Mouse (Mus musculus) gastrocnemius, adult 18-20 months (tissue): ENCODE results near the gene Phldb2. TPM values are rescaled to one million over a fixed set of nuclear protein-coding genes. Genes with fewer than 3 reads are reported as not detected.

Source experiments
- DNase-seq: peaks from one replicate; pipeline ENCODE4 v3.0.0; 2021; ENCODE audit warnings: low spot score
- total RNA-seq, 2 experiments: library from RNA; stranded (reverse); gene quantifications; 2 replicates each; pipeline ENCODE4 v1.2.3; 2021

Gene Phldb2
- total RNA-seq, 2 experiments from 2014 or later: 4.8 to 9.2 TPM

DNA sequence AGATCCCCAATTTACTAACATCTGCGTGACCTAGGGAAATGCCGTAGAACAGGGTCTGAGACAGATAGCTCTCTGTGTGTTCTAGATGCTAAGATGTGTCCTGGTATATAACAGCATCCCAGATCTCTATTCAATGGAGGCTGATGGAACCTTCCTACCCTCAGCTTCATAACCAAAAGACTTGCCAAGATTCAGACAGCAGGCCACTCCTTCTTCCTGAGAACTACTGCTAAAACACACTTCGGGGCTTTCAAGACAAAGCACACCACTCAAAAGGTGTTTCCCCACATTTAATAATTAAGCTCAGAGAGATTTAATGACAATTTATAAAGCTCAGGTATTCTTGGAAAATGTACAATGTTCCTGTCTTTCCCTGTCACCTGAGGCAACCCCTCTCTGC lies 111.6 kb downstream of the Phldb2 start:
- DNase-seq: no peak

DNA sequence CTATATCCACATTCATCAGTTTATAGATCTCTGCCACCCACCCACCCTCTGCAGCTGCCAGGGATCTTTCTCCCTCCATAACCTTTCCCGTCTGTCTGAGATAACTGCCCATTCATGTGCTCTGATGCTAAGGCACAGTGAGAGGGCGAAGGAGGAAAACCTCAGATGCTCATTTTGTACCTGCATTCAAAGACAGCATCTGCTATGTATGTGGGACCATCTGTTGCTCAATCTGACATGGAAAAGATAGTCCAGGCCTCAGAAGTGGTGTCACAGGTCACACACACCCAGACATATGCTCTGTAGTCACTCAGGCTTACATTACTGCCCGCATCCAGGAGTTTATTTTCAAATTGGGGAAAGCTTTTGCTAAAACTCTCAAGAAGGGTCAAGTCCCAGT lies 112.4 kb downstream of the Phldb2 start:
- no peak for DNase-seq

DNA sequence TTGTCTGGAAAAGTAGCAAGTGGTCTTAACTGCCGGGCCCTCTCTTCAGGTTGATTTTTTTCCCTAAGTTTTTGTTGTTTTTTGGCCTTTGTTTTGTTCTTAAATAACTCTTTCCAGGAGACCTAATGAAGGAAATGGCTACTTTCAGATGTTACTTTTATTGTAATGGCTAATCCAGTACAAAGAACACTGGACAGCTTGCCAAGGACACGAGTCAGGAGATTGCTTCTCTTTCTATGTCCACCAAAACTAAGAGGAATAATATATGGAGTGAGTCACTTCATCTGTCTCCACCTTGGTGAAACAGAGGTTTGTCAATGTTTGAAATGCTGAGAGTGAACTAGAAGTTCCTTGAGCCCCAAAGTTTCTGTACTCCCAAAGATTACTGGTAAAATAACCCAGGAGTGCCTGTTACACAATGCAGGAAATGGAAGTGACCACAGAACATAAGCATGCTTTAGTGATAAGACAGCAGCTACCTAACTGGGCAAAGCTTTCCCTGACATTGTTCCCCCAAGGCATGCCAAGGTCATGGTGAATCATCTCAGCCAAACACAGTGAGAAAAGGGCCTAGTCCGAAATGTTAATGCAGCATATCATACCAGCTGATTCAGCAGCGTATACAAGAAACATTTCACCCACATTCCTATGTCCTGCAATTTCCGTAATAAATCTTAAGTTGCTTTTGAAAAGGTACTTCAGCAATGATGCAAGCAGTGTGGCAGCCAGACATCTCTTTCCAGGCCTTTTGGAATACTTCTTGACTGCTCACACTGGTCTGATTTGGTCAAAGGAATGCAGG lies 115.7 kb downstream of the Phldb2 start:
- DNase-seq: no peak

DNA sequence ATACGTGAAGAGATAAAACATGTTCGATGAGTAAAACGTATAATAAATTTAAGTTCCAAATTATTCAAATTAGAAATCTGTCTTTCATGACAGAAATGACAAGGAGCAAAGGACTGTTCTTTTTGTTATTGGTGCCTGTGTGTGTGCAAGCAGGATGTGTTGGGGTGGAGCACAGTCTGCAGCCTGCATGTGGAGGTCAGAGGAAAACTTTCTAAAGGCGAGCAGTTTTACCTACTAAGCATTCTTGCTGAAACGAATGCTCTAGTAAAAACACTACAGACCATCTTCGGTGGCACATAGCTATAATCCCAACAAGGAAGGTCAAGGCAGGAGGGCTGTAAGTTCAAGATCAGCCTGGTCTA lies 120.7 kb downstream of the Phldb2 start:
- DNase-seq: no peak

DNA sequence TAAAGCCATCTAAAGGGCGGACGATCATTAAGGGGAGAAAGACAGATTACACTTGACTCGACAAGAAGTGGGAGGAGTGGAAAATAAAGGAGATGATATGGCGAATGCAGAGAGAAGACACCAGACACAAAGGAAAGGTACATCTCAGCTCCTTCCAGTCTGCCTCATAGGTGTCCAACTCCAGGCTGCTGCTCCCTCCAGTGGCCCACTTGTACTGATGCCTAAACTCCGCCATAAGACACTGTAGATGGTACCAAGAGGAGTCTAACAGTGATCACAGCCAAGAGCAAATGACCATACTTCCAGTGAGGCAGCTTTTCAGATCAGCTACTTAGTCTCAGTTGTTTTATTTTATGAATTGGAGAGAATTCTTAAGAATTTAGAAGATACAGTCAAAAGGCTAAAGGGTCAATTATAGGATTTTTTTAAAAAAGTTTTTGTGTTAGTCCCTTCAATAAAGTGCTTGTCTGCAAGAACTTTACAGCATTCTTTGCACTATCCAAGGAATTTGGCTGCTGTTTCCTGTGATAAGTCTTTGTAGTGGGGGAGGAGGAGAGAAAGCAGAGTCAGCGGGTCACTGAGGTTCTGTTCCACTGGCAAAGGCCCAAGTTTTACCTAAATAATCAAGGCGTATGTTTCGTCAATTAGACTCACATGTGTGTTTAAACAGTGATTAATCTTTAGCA lies 121.2 kb downstream of the Phldb2 start:
- DNase-seq: no peak

DNA sequence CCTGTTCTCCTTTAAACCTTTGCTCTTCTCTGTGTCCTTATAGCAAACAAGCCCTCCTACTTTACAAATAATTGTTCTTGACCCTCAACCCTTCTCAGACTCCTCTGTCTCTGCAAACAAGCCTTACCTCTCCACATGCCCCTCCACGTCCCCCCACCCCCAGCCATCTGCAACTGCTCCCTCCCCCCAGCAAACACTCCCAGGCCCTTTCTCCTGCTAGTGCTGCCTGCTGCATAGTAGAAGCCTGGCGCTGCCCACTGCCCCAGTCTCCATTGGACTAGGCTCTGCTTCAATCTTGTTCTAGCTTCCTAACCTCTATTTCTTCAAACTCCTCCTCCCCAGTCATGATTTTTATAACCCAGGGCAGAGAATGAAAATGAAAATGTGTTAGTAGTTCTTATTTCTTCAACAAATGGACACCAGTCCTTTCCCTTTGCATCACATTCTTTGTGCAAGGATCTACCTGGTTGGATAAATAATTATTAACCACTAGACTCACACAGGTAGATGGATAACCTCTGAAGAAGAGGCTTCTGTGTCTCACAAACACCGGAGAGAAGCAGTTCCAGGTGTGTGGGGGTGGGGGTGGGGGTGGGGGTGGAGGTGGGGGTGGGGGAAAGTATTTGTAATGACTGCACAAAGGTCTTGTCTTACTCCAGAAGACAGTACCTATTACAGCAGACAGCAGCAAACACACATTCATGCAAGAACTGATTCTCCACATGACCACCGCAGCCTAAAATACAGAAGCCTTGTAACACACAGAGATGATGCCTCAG lies 122.1 kb downstream of the Phldb2 start:
- no peak for DNase-seq

DNA sequence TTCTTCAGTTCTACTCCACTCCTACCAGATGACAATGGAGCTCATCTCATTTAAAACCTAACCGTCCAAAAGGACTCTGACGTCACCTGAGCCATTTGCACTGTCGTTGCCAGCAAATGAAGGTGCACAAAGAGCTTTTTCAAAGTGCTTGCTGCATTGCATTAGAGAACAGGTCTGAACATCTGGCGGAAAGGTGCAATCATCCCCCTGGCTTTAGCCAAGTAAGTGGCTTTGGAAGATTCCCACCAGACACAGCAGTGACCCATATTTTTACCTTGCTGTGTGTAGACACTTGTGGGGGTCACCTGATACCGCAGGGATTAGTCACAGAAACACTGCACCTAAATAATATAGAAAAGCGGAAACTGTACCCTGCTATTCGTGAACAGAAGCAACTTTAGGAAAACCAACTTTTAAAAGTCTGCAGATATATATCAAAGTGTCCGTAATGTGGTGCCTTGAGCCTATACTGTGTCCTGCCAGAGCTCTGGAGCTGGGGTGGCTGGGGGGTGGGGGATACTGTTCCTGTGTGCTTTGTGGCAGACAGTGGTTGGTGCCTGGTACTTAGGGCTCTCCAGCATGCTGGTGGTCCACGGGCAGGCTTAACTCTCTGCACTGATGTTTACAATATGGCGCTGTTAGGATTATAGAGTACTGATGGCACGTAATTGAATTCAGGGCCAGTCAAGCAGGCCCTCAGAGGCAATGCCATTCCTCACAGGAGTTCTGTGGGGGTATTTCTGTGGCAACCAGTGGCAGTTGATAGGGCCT lies 123.1 kb downstream of the Phldb2 start:
- no peak for DNase-seq

DNA sequence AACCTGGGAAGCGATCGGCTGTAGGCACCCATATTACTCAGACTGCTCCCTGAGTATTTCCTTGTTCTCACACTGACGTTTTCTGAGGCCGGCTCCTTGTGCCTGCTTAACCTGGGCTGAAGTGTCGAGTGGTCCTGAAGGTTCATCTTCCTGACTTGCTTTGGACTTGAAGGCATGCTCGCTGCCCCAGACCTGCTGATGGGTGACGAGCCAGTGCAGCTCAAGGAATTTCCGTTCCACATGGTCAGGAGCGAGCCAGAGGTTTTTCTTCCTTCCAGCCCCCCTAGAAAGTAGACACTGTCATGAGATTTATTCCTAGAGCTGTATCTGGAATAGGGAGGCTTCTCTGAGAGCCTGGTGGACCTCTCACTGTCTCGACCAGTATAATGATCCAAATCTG lies 128.1 kb downstream of the Phldb2 start:
- no peak for DNase-seq

DNA sequence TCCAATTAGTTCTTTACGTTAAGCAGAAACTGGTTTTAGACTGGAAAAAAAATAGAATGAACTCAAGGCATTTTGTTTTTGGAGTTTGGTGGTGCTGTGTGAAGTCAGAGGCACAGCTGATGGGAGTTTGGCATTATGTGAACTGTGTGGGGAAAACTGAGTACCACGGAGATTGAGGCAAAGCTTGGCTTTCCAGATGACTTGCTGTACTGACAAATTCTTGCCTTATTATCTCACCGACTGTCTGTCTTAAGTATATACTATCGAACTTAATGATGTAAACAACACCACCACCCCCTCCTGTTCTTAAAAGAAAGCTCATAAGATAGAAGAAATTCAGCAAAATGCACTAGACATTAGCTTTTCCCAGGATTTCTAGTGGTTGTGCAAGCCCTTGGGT lies 129.4 kb downstream of the Phldb2 start:
- DNase-seq: no peak

DNA sequence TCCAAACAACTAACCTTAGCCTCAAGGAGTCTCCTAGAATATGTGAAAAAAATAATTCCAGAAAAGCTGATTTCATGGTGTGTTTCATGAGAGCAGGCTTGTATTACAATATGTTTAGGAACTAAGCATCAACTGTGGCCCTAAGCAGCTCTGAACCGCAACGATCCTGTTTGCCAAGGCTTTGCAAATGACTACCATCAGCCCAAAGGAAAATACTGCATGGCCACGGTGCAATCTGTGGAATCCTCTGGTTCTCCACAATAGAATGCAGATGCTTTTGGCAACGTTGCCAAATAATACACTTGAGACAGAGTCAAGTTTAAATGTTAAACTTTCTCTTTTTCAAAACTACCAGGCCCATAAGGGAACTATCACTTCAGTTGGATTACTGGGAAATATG lies 133.5 kb downstream of the Phldb2 start:
- no peak for DNase-seq

DNA sequence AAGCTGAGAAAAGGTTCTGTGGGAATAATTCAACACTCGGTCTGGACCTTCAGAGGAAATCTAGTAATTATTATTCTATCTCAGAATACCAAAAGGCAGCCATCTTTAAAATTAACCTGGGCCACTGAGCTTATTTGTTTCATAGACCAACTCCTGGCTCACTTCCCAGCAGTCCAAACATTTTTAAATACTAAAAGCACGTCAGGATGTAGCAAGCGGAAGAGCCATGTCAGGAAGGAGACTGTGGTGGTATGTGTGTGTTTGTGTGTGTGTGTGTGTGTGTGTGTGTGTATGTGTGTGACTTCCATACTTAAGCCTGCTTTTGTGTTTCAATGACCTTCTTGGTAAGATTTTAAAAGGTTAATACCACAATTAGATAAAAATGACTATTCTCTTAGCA lies 135.6 kb downstream of the Phldb2 start:
- DNase-seq: no peak

DNA sequence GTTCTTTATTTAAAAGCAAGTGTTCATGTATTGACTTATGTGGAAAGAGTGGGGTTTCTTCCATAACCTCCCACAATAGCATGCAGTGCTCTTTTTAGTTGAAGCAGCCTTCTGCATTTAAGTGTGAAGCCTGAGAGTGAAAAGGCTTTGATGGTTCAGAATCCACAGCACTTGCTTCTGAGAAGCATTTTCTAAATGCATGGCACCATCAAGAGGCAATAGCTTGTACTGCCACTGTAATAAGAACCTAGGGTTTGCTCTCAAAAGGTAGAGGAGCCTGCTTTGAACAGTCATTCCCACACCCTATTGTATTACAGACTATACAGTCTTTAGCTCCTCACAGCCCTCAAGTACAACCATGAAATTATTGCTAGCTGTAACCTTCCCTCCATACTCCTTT lies 136.7 kb downstream of the Phldb2 start:
- DNase-seq: no peak

DNA sequence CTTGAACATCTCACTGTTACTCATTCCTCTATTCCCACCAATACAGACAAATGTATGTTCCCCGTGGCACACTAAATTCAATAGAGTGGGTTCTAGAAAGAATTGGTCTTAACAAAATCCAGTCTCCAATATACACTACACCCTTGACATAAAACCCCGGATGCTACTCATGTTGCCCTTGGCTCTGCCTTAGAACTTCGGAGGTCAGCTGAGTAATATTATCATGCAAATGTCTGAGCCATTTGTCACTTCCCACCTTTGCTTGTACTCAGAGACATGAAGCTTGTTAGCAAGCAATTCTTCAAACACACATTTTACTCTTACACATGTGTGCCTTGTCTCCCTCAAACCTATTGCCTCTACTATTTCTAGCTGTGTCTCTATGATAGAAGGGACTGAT lies 138.8 kb downstream of the Phldb2 start:
- DNase-seq: no peak

DNA sequence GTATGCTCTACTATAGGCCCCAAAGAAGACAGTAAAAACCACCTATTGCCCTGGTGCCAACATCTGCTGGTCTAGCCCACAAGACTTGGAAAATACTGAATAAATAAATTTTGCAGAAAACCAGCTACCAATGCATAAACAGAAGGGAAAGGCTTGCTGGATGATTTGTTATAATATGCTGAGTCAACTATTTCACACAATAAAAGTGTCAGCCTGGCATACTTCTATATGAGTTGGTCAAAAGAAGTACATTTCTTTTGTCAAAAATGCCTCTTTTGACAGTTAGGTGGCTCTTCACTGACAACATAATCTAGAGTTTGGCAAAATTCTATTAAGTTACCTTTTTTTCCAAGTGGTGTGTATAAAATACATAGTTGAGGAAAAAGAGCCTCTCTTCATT lies 141.6 kb downstream of the Phldb2 start:
- DNase-seq: no peak

DNA sequence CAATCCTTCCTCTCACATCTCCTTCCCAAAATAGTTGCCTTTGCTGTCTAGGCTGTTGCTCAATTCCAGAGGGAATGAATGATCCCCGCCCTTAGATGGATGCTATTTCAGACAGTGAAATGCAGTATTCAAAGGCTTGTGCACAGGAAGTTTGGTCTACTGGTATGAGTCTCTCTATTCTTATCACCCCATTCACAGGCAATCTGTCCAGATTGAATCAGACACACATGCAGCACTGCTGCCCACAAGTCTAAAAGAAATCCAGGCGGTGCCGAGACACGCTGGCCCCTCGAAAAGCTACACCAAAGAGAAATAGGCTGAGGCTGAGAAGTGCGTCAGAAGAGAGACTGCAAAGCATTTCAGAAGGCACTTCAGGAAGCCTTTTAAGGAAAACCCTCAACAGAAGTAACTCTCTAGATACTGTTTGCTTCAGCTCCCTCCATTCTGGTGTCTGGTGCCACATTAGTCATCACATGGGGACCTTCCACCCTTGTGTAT lies 142.5 kb downstream of the Phldb2 start:
- peak; percentile 24 for DNase-seq

DNA sequence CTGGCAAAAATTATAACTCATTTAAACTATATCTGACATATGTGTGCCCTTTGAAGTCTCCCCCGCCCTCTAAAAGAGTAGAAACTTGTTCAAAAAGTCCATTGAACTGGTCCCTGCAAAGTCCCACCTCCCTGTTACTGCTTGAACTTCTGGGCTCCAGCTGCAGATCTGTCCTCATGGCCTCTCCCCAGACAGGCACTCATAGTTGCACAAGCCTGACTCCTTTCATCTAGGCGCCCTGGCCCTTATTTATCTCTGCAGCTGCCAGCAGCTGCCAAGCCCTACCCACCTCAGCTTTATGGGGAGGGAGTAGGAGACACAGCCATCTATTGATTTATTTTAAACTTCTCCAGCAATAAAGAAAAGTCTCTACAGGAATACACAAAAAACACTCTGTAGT lies 143.2 kb downstream of the Phldb2 start:
- DNase-seq: no peak

DNA sequence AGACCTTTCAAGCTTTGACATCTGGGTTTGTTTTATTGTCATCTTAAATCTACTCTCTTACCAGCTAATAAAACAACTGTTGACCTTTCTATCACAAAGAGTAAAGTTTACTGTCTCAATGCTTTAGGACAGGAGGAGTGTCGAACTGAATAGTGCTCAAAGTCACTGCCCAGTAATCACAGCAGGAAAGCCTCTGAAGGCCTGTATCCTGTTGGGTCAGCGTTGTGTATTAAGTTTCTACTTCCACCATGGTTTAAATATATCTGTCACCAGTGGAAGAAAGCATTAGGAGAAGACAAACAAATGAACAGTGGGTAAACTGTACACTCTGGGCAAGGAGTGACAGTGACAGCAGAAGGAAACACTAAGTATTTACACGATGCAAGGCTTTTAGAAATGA lies 148.7 kb downstream of the Phldb2 start:
- no peak for DNase-seq

DNA sequence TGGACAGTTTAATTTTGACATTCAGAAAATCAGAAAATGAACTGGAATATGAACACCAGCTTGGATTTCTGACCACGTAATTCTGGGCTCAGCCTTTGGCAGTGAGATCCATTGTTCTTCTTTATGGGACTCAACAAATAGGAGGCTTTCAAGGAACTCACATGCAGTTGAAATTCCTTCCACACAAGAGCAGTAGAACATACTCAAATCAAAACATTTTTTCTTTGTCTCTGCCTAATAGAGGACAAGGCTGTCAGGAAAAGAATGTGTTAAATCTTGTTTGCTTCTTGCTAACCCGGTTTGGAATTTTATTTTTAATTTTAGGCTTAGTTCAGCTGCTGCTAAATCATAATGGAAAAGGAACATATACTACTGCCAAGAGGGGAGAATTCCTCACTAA lies 153.0 kb downstream of the Phldb2 start:
- DNase-seq: no peak

DNA sequence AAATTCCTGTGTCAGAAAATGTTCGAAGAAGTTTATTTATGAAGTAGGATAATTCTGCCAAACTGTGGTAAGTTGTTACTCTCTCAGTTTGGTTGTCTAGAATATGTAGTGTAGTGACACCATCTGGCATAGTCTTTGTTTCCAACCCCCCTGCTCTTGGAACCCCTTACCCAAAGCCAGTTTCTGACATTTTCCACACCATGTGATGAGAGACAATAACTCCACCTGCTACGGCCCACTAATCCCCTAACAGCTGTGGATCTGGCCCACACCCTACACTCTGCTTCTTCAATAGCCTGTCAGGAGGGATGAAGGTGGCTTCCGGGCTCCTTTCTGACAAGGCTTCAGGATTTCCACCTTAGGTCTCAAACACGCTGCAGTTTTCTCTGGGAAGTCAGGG lies 154.2 kb downstream of the Phldb2 start:
- no peak for DNase-seq

DNA sequence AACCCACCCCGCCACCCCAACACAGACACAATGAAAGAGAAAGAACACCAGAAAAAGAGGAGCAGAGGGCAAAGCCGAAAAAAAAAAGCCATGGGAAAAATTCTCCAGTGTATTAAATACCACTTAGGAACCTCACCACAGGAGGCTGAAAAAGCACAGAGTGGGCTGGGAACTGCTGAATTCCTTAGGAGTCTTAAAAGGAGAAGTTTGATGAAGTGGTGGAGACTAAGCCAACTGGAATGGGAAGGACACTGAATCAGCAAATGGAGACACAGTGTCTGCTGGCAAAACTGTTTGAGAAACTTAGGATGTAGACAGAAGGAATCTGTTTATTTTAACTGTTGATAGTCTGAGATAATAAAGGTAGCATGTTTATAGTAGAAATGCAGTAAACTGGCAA lies 154.8 kb downstream of the Phldb2 start:
- no peak for DNase-seq

DNA sequence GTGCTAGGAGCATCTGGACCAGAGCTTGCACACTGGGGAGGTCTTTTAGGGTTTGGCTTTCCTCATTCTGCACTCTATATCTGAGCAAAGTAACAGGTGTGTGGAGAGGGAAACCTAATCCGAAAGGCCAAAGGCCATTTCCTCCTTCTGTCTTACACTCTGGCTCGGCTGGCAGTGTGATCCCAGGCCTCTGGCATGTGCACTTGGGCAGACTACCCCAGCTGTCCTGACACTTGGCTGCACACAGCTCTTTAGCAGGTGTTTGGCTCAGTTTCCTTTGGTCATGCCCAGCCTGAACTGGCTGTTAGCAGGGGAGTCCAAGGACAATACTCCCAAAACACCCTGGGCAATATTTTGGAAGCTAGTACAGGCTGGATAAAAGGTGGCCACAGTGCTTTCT lies 156.6 kb downstream of the Phldb2 start:
- DNase-seq: peak; percentile 80
